ENCODE assay signal across 8 mouse cellular contexts in the genomic region with DNA sequence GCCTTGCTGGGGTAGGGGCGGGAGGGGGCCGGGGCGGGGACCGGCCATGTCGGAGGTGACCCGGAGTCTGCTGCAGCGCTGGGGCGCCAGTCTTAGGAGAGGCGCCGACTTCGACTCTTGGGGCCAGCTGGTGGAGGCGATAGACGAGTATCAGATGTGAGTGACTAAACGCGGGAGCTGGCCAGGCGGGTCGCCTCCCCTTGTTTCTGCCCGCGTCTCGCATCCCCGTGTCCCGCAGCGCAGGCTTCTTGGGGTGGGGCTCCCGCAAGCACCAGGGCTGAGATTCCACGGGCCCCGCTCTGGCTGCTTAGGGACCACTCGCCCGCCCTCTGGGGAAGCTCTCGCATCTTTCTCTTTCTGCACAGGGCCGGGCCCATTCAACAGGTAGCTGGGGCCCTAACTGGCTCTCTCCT. TPM values are rescaled to one million over a fixed set of nuclear protein-coding genes. Genes with fewer than 3 reads are reported as not detected.
DNase-seq lines count a peak whose midpoint lies in the region; ATAC-seq and TF ChIP-seq lines count a peak whose summit lies in the region.

No protein-coding gene starts in this region.

- H3K79me2 ChIP-seq in MEL (ENCODE audit: control insufficient read depth, insufficient read depth, low read length, poor library complexity), result peaks cover 10% of the 10 kb centered on the region; the same call in 1 of the 2 replicates

- under 1% methylated on average over 29 of the region's 30 CpGs for WGBS in kidney, embryonic 16.5 days
- WGBS in embryonic facial prominence, embryonic 10.5 days, result under 1% methylated on average over 30 of the region's 30 CpGs
- under 1% methylated on average over 30 of the region's 30 CpGs for WGBS in liver, embryonic 12.5 days (ENCODE audit: insufficient replicate concordance)
- under 1% methylated on average over 30 of the region's 30 CpGs for WGBS in neural tube, embryonic 15.5 days

- no peaks in the 10 kb centered on the region for H3K27me3 ChIP-seq in kidney, embryonic 16.5 days (ENCODE audit: insufficient read depth, low read length)
- no peaks in the 10 kb centered on the region for H3K27me3 ChIP-seq in MEL (ENCODE audit: control insufficient read depth in 1 of 2, insufficient read depth in 2 of 2, low read length in 2 of 2)
- no peaks in the 10 kb centered on the region for H3K27me3 ChIP-seq in embryonic facial prominence, embryonic 10.5 days (replicated peaks; ENCODE audit: low read depth, poor library complexity, severe bottlenecking)
- no peaks in the 10 kb centered on the region for H3K27me3 ChIP-seq in liver, embryonic 12.5 days (replicated peaks)
- H3K27me3 ChIP-seq in neural tube, embryonic 15.5 days (replicated peaks), result no peaks in the 10 kb centered on the region

- ATAC-seq in kidney, embryonic 16.5 days (ENCODE audit: low FRiP score, low TSS enrichment), result no peak
- peak; percentile 73 for ATAC-seq in liver, embryonic 12.5 days
- ATAC-seq in neural tube, embryonic 15.5 days (ENCODE audit: low FRiP score), result peak; percentile 59; the same call in 1 of the 2 replicates
- ATAC-seq in activated CD4-positive, CD25-positive, alpha-beta regulatory T cell, adult 4 months, result no peak

- no peak for TF ChIP-seq POLR2A in MEL (IDR thresholded peaks at IDR 0.05; ENCODE audit: control insufficient read depth in 1 of 2, insufficient read depth in 1 of 2, low read depth in 1 of 2, low read length in 2 of 2, poor library complexity in 1 of 2)

- H3K36me3 ChIP-seq in kidney, embryonic 16.5 days (ENCODE audit: insufficient read depth, low read length), result 0 out of 2 replicates have a peak, but pooled peaks cover 6% of the 10 kb centered on the region
- peaks cover 0 to 6% of the 10 kb centered on the region in 2 experiments; a peak in 2 of 4 replicates for H3K36me3 ChIP-seq in MEL (ENCODE audit: control insufficient read depth in 1 of 2, insufficient read depth in 2 of 2, low read length in 2 of 2)
- peaks cover 16% of the 10 kb centered on the region for H3K36me3 ChIP-seq in embryonic facial prominence, embryonic 10.5 days (replicated peaks)
- peaks cover 17% of the 10 kb centered on the region for H3K36me3 ChIP-seq in liver, embryonic 12.5 days
- 0 out of 2 replicates have a peak, but pooled peaks cover 9% of the 10 kb centered on the region for H3K36me3 ChIP-seq in neural tube, embryonic 15.5 days

- H3K4me2 ChIP-seq in kidney, embryonic 16.5 days (replicated peaks; ENCODE audit: low read depth, low read length), result peak overlapping the region; percentile 57
- H3K4me2 ChIP-seq in liver, embryonic 12.5 days, result peak overlapping the region; percentile 69
- H3K4me2 ChIP-seq in neural tube, embryonic 15.5 days, result peak overlapping the region; percentile 58

- no peaks in the 10 kb centered on the region for H3K4me1 ChIP-seq in kidney, embryonic 16.5 days (ENCODE audit: insufficient read depth, low read length)
- H3K4me1 ChIP-seq in MEL (ENCODE audit: control insufficient read depth in 1 of 2, insufficient read depth in 2 of 2, low read length in 2 of 2), result no peaks in the 10 kb centered on the region
- H3K4me1 ChIP-seq in embryonic facial prominence, embryonic 10.5 days, result 0 out of 2 replicates have a peak, but pooled peaks cover 4% of the 10 kb centered on the region
- H3K4me1 ChIP-seq in liver, embryonic 12.5 days, result peaks cover 8% of the 10 kb centered on the region; the same call in 1 of the 2 replicates
- peaks cover 4% of the 10 kb centered on the region; the same call in 1 of the 2 replicates for H3K4me1 ChIP-seq in neural tube, embryonic 15.5 days

- peak overlapping the region; percentile 21 for H3K27ac ChIP-seq in kidney, embryonic 16.5 days (ENCODE audit: low read length)
- peak overlapping the region; percentile 56 for H3K27ac ChIP-seq in MEL (ENCODE audit: control insufficient read depth, low read depth, low read length)
- peak overlapping the region; percentile 83 for H3K27ac ChIP-seq in embryonic facial prominence, embryonic 10.5 days (replicated peaks)
- H3K27ac ChIP-seq in liver, embryonic 12.5 days, result peak overlapping the region; percentile 81
- peak overlapping the region; percentile 46 for H3K27ac ChIP-seq in neural tube, embryonic 15.5 days (replicated peaks)

- peak overlapping the region; percentile 54 for H3K4me3 ChIP-seq in kidney, embryonic 16.5 days (ENCODE audit: low read length)
- peak overlapping the region; percentile 58 to 67 for H3K4me3 ChIP-seq in MEL (ENCODE audit: control insufficient read depth in 1 of 2, insufficient read depth in 1 of 2, low read depth in 2 of 2, low read length in 2 of 2)
- H3K4me3 ChIP-seq in embryonic facial prominence, embryonic 10.5 days, result peak overlapping the region; percentile 62
- H3K4me3 ChIP-seq in liver, embryonic 12.5 days, result peak overlapping the region; percentile 65
- peak overlapping the region; percentile 49 for H3K4me3 ChIP-seq in neural tube, embryonic 15.5 days (replicated peaks)

- TF ChIP-seq RAD21 in MEL (IDR thresholded peaks at IDR 0.05; ENCODE audit: low read depth, low read length), result no peak

- no peaks in the 10 kb centered on the region for H3K9me3 ChIP-seq in kidney, embryonic 16.5 days (ENCODE audit: low read length)
- no peaks in the 10 kb centered on the region for H3K9me3 ChIP-seq in MEL (replicated peaks; ENCODE audit: insufficient read depth, low read length)
- H3K9me3 ChIP-seq in embryonic facial prominence, embryonic 10.5 days, result no peaks in the 10 kb centered on the region
- H3K9me3 ChIP-seq in liver, embryonic 12.5 days (replicated peaks), result no peaks in the 10 kb centered on the region
- H3K9me3 ChIP-seq in neural tube, embryonic 15.5 days (replicated peaks), result no peaks in the 10 kb centered on the region

- intact Hi-C loops in heart, postnatal 14 days (cut with DNase I), result no loop called here

- TF ChIP-seq EP300 in MEL (IDR thresholded peaks at IDR 0.05; ENCODE audit: low read depth in 1 of 2, low read length in 2 of 2), result no peak

- DNase-seq in kidney, adult 8-10 months, result no peak
- peak; percentile 76 for DNase-seq in MEL (ENCODE audit: low read depth, low spot score)
- DNase-seq in embryonic facial prominence, embryonic 10.5 days (ENCODE audit: low spot score), result peak; percentile 77
- peak; percentile 44 to 48 for DNase-seq in heart, postnatal 14 days

- no peak for TF ChIP-seq CTCF in MEL (IDR thresholded peaks at IDR 0.05 in 2 of 3, conservative IDR thresholded peaks at IDR 0.05 in 1 of 3; ENCODE audit: control insufficient read depth in 1 of 3, insufficient read depth in 1 of 3, low read depth in 2 of 3, low read length in 3 of 3, poor library complexity in 1 of 3, severe bottlenecking in 1 of 3)

- peak overlapping the region; percentile 54 for H3K9ac ChIP-seq in kidney, embryonic 16.5 days (replicated peaks; ENCODE audit: low read length)
- H3K9ac ChIP-seq in MEL (ENCODE audit: control insufficient read depth, low read depth, low read length, poor library complexity, severe bottlenecking), result peak overlapping the region; percentile 62
- H3K9ac ChIP-seq in liver, embryonic 12.5 days, result peak overlapping the region; percentile 74
- H3K9ac ChIP-seq in neural tube, embryonic 15.5 days (replicated peaks), result peak overlapping the region; percentile 39

TF ChIP-seq in MEL, 35 proteins besides CTCF, POLR2A, EP300 and RAD21:
- TF ChIP-seq MAX (IDR thresholded peaks at IDR 0.05; ENCODE audit: low read length) (no peak), TAL1 (IDR thresholded peaks at IDR 0.05; ENCODE audit: low read length) (peak; percentile 25; the same call in 1 of the 2 replicates), MEF2A (IDR thresholded peaks at IDR 0.05; ENCODE audit: extremely low read depth, insufficient replicate concordance, low read depth, low read length, poor library complexity, severe bottlenecking) (no peak), ETS1 (IDR thresholded peaks at IDR 0.05; ENCODE audit: low read depth, low read length) (peak; percentile 56), KAT2A (conservative IDR thresholded peaks at IDR 0.05; ENCODE audit: low read depth, low read length) (no peak), MAZ (IDR thresholded peaks at IDR 0.05; ENCODE audit: low read depth, low read length) (no peak), ZMIZ1 (IDR thresholded peaks at IDR 0.05; ENCODE audit: low read depth, low read length) (no peak)

RNA-seq across cellular contexts. Expression of a gene that starts 0.4 kb away (rescaled TPM):
- polyA plus RNA-seq in kidney, embryonic 16.5 days (2015; fragmentation: Nextera tagmentation; extraction: Ambion mirVana), result 55.1 and 55.8 TPM in 2 replicates
- 22.9 and 28.4 TPM in 2 replicates for total RNA-seq in MEL (2012; rRNA removed)
- polyA plus RNA-seq in MEL (2012; ENCODE audit: insufficient read depth in 1 of 2, insufficient read length in 2 of 2, low read depth in 1 of 2, low replicate concordance in 2 of 2, missing spikeins in 1 of 2), result 100 to 1,000 TPM in 1 of 2 experiments, 10 to 100 TPM in 1; 25.4 to 145 TPM
- polyA plus RNA-seq in embryonic facial prominence, embryonic 10.5 days (2016; fragmentation: Nextera tagmentation; extraction: Ambion mirVana), result 34.8 and 35.5 TPM in 2 replicates
- total RNA-seq in heart, postnatal 14 days (2021), result 10 to 100 TPM; 36.1 to 40.1 TPM
- polyA plus RNA-seq in liver, embryonic 12.5 days (2016; fragmentation: Nextera tagmentation; extraction: Ambion mirVana), result 24.4 and 26.4 TPM in 2 replicates
- 86.4 and 93.6 TPM in 2 replicates for polyA plus RNA-seq in neural tube, embryonic 15.5 days (2015; fragmentation: Nextera tagmentation; extraction: Ambion mirVana)
- 10 to 100 TPM; 33.8 to 43.0 TPM for polyA plus RNA-seq in activated CD4-positive, CD25-positive, alpha-beta regulatory T cell, adult 4 months (2017; shearing (Covaris generic))

RNA-seq across cellular contexts. Expression of a gene that starts 1.1 kb away (rescaled TPM):
- polyA plus RNA-seq in kidney, embryonic 16.5 days (2015; fragmentation: Nextera tagmentation; extraction: Ambion mirVana), result 40.4 and 41.6 TPM in 2 replicates
- total RNA-seq in MEL (2012; rRNA removed), result 17.7 and 21.5 TPM in 2 replicates
- 10 to 100 TPM in 1 of 2 experiments, not detected in 1; 36.0 TPM for polyA plus RNA-seq in MEL (2012; ENCODE audit: insufficient read depth in 1 of 2, insufficient read length in 2 of 2, low read depth in 1 of 2, low replicate concordance in 2 of 2, missing spikeins in 1 of 2)
- polyA plus RNA-seq in embryonic facial prominence, embryonic 10.5 days (2016; fragmentation: Nextera tagmentation; extraction: Ambion mirVana), result 40.6 and 45.5 TPM in 2 replicates
- total RNA-seq in heart, postnatal 14 days (2021), result 10 to 100 TPM; 22.4 to 28.4 TPM
- polyA plus RNA-seq in liver, embryonic 12.5 days (2016; fragmentation: Nextera tagmentation; extraction: Ambion mirVana), result 26.7 and 26.9 TPM in 2 replicates
- 50.2 and 56.3 TPM in 2 replicates for polyA plus RNA-seq in neural tube, embryonic 15.5 days (2015; fragmentation: Nextera tagmentation; extraction: Ambion mirVana)
- 10 to 100 TPM; 13.4 to 17.2 TPM for polyA plus RNA-seq in activated CD4-positive, CD25-positive, alpha-beta regulatory T cell, adult 4 months (2017; shearing (Covaris generic))

Comparison
In these comparisons a context has a peak if more than half of its experiments do, and no peak if none do; other contexts are left out.
1. ATAC-seq: peak in liver, embryonic 12.5 days (single experiment) and neural tube, embryonic 15.5 days (single experiment); none in kidney, embryonic 16.5 days (single experiment) and activated CD4-positive, CD25-positive, alpha-beta regulatory T cell, adult 4 months (single experiment).
2. H3K27ac ChIP-seq: peak in every context shown above with its lines; median percentile 83 in embryonic facial prominence, embryonic 10.5 days; 81 in liver, embryonic 12.5 days; 56 in MEL; 46 in neural tube, embryonic 15.5 days; 21 in kidney, embryonic 16.5 days.
3. DNase-seq: peak in MEL (single experiment), embryonic facial prominence, embryonic 10.5 days (single experiment) and heart, postnatal 14 days (2 of 2); none in kidney, adult 8-10 months (0 of 2).
4. Peak in every context shown above with its lines, with median percentiles within 50 percentile points of each other: H3K4me2 ChIP-seq, H3K4me3 ChIP-seq and H3K9ac ChIP-seq.